Mouse (Mus musculus) midbrain, embryonic 14.5 days (tissue): ENCODE data around the gene Ube2e1. TPM values are rescaled to one million over a fixed set of nuclear protein-coding genes. Genes with fewer than 3 reads are reported as not detected.

Source experiments
- ATAC-seq: fragments of 200-750 bp; cut with Nextera tagmentation; 2 replicates; pipeline ENCODE4 v1.8.0; 2017; ENCODE audit warnings: moderate number of reproducible peaks, moderate library complexity; ENCODE audit not compliant: low FRiP score, low TSS enrichment
- DNase-seq: peaks from one replicate; pipeline ENCODE4 v3.0.0-alpha.2; 2015
- H3K27ac ChIP-seq: fragments of 300-500 bp; sonication (generic); replicated peaks from 2 replicates; pipeline ENCODE4 v1.5.1; 2014; ENCODE audit warnings: mild to moderate bottlenecking, low read depth, low read length, moderate library complexity
- H3K27me3 ChIP-seq: fragments of 300-500 bp; sonication (generic); 2 replicates; pipeline ENCODE4 v1.6.1; 2014; ENCODE audit warnings: low read length, control low read depth, mixed read lengths; ENCODE audit not compliant: control insufficient read depth, insufficient read depth
- H3K36me3 ChIP-seq: fragments of 300-500 bp; sonication (generic); 2 replicates; pipeline ENCODE4 v1.6.1; 2014; ENCODE audit warnings: low read length, control low read depth; ENCODE audit not compliant: control insufficient read depth, insufficient read depth
- H3K4me1 ChIP-seq: fragments of 300-500 bp; sonication (generic); 2 replicates; pipeline ENCODE4 v1.6.1; 2014; ENCODE audit warnings: mild to moderate bottlenecking, antibody characterized with exemption, low read length, control low read depth; ENCODE audit not compliant: control insufficient read depth, insufficient read depth
- H3K4me2 ChIP-seq: fragments of 300-500 bp; sonication (generic); 2 replicates; pipeline ENCODE4 v1.6.1; 2014; ENCODE audit warnings: mild to moderate bottlenecking, low read length, moderate library complexity
- H3K4me3 ChIP-seq: fragments of 300-500 bp; sonication (generic); replicated peaks from 2 replicates; pipeline ENCODE4 v1.5.1; 2014; ENCODE audit warnings: low read depth, low read length
- H3K9ac ChIP-seq: fragments of 300-500 bp; sonication (generic); replicated peaks from 2 replicates; pipeline ENCODE4 v1.6.1; 2014; ENCODE audit warnings: mild to moderate bottlenecking, low read length, moderate library complexity
- H3K9me3 ChIP-seq: fragments of 300-500 bp; sonication (generic); 2 replicates; pipeline ENCODE4 v1.6.1; 2016; ENCODE audit warnings: low read length, control low read depth, mixed read lengths; ENCODE audit not compliant: control insufficient read depth
- WGBS: fragments of 180-500 bp; shearing (Covaris S2); extraction: QIAGEN DNeasy Blood & Tissue Kit; methylation state at CpG from one replicate; pipeline ENCODE4 v1.1.7; 2014; 5-methylcytosine and 5-hydroxymethylcytosine counted together
- polyA plus RNA-seq: library from polyadenylated mRNA; unstranded; fragments of >200 nt; fragmentation: Nextera tagmentation; extraction: Ambion mirVana; gene quantifications from 2 replicates; pipeline ENCODE4 v1.2.1, GENCODE M21; 2014

Ube2e1 gene
- polyA plus RNA-seq, 1 experiment from 2014 or later, result 83.0 TPM

DNA sequence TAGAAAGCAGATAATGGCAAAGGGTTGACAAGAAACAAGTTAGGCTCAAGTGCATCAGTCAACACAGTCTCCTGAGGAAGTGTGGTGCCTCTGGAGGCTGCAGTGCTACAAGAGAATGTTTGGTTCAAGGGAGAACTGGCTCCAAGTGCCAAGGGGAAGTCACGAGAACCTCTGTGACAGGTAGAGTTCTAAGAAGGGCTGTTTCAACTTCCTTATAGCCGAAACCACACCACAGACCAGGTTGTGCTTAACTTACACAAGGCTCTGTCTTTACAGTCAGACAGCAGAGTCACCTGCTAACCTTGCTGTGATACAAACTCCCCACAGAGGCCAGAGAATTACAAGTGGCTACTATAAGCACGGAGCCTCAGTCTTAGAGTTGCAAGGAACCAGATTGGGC, 30.1 kb downstream of the Ube2e1 start:
- Histone ChIP-seq H3K4me1 (no peaks in the 10 kb centered on the region), H3K4me3 (no peak overlapping the region), H3K27ac (no peak overlapping the region), H3K9ac (no peak overlapping the region), H3K27me3 (no peaks in the 10 kb centered on the region), H3K36me3 (peaks cover 4% of the 10 kb centered on the region), H3K4me2 (no peak overlapping the region), H3K9me3 (no peaks in the 10 kb centered on the region)
- DNase-seq (no peak), ATAC-seq (no peak)
- 86% methylated on average over 3 of the region's 3 CpGs for WGBS

DNA sequence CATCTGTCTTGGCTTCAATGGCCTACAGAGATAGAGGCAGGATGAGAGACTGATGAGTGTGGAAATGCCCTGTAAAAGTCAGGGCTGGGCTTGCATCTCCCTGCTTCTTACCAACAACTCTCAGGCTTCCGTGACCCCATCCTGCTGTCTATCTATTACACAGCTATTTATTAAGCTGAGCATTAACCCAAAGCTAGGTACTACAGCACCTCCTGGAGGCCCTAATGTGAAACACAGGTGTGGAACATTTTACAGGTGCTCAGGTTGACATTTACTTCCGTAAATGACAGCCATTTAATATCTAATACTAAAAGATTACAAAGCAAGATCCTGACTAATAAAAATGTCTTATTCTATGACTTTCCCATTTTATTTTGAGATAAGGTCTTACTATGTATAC, 31.0 kb downstream of the Ube2e1 start:
- no peaks in the 10 kb centered on the region for H3K27me3 ChIP-seq
- H3K4me2 ChIP-seq, result no peak overlapping the region
- H3K27ac ChIP-seq, result no peak overlapping the region
- peaks cover 4% of the 10 kb centered on the region for H3K36me3 ChIP-seq
- no peaks in the 10 kb centered on the region for H3K9me3 ChIP-seq
- H3K9ac ChIP-seq, result no peak overlapping the region
- WGBS, result 95% methylated on average over 2 of the region's 2 CpGs
- no peak overlapping the region for H3K4me3 ChIP-seq
- ATAC-seq (no peak), DNase-seq (no peak)
- no peaks in the 10 kb centered on the region for H3K4me1 ChIP-seq

DNA sequence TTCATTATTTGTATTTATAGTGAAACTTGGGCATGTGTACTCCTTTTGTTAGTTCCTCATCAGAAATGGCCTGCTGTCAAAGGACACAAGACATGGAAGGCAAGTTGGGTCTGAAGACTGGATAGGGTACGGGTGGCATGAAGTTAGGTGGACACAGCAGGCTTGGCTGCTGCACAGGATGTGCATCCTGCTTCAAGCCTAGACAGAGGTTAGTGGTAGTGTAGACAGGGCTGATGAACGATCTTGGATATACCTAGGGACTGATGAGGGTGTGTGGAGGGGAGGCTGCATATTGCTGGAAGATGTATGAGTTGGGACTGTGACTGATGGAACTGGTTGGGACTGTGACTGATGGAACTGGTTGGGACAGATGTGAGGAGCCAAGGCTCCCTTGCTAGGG, 32.8 kb downstream of the Ube2e1 start:
- Histone ChIP-seq H3K4me2 (no peak overlapping the region), H3K27me3 (no peaks in the 10 kb centered on the region), H3K9me3 (no peaks in the 10 kb centered on the region), H3K36me3 (peaks cover 4% of the 10 kb centered on the region), H3K27ac (no peak overlapping the region), H3K9ac (no peak overlapping the region), H3K4me3 (no peak overlapping the region), H3K4me1 (no peaks in the 10 kb centered on the region)
- DNase-seq (no peak), ATAC-seq (no peak)
- WGBS, result 96% methylated on average over 2 of the region's 2 CpGs

DNA sequence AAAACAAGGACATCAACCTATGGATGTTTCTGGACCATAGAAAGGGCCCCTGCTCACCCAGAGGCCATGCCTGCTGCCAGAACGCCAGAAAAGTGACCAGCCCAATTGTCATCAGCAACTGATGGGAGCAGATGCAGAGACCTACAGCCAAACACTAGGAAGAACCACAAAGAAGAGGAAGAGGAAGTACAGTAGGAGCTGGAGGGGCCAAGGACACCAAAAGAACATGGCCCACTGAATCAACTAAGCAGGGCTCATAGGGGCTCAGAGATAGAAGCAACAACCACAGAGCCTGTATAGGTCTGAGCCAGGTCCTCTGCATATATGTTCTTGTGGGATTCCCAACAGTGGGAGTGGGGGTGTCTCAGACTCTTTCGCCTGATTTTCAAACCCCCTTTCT, 34.2 kb downstream of the Ube2e1 start:
- H3K9ac ChIP-seq, result no peak overlapping the region
- 93% methylated on average over 2 of the region's 2 CpGs for WGBS
- H3K9me3 ChIP-seq, result no peaks in the 10 kb centered on the region
- H3K4me3 ChIP-seq, result no peak overlapping the region
- H3K4me1 ChIP-seq, result no peaks in the 10 kb centered on the region
- peaks cover 4% of the 10 kb centered on the region for H3K36me3 ChIP-seq
- no peak for ATAC-seq
- no peak overlapping the region for H3K4me2 ChIP-seq
- H3K27me3 ChIP-seq, result no peaks in the 10 kb centered on the region
- H3K27ac ChIP-seq, result no peak overlapping the region
- DNase-seq, result no peak

DNA sequence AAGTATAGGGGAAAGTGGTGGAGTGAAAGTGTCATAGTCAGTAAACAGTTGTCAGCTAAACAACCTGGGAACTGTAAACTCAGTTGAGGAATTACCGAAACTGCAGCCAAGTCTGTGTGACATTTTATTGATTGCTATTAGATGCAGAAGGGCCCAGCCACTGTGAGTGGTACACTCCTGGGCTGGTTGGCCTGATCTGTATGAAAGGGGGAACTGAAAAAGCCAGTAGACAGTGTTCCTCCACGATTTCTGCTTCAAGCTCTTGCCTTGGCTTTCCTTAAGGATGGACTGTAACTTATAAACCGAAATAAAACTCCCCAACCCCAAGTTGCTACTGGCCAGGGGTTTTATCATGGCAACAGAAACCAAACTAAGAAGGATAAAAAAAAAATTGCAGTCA, 39.1 kb downstream of the Ube2e1 start:
- no peak overlapping the region for H3K4me2 ChIP-seq
- no peaks in the 10 kb centered on the region for H3K27me3 ChIP-seq
- ATAC-seq (no peak), DNase-seq (no peak)
- H3K4me3 ChIP-seq, result no peak overlapping the region
- no peak overlapping the region for H3K9ac ChIP-seq
- H3K9me3 ChIP-seq, result no peaks in the 10 kb centered on the region
- H3K27ac ChIP-seq, result no peak overlapping the region
- H3K36me3 ChIP-seq, result no peaks in the 10 kb centered on the region
- 96% methylated on average over 3 of the region's 3 CpGs for WGBS
- no peaks in the 10 kb centered on the region for H3K4me1 ChIP-seq

DNA sequence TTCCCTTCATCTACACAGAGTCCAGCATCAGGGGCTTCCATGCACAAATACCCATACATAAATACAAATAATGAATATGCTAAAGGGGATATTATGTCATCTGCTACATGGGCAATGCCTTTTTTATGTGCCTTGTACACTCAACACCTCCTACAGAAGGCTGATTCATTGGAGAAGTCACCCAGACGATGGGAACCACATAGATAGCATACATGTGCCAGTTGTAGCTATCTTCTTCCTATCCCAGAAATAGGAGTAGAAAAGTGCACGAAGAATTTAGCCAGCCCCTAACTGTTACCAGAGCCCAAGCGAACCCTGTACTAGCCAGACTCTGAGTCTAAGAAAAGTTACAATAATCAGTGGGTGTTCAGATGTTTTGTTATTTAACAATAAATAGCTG, 39.5 kb downstream of the Ube2e1 start:
- WGBS, result 95% methylated on average over 3 of the region's 3 CpGs
- ATAC-seq, result no peak
- H3K9me3 ChIP-seq, result no peaks in the 10 kb centered on the region

DNA sequence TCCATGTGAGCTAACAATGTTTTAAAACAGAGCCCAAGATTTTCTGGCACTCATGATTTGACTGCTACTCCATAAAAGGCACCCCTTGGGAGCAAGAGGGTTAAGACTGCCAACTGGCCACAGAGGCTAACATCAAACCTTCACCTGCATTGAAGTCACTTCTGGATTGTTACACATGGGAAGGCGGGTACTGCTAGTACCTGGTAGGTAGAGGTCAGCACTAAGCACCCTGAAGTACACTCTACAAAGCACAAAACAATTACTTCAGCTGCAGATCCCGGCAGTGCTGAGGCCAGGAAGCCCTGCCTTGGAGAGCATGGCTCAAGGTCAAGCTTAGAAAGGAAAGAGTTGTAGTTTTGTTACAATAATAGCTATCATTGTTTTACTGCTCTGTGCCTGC, 44.3 kb downstream of the Ube2e1 start:
- H3K4me1 ChIP-seq, result no peaks in the 10 kb centered on the region
- H3K4me3 ChIP-seq, result no peak overlapping the region
- peaks cover 10% of the 10 kb centered on the region; the same call in 1 of the 2 replicates for H3K36me3 ChIP-seq
- no peak for ATAC-seq
- H3K9ac ChIP-seq, result no peak overlapping the region
- H3K27ac ChIP-seq, result no peak overlapping the region
- no peaks in the 10 kb centered on the region for H3K9me3 ChIP-seq
- no peak for DNase-seq
- H3K4me2 ChIP-seq, result no peak overlapping the region
- WGBS, result 82% methylated on average over 2 of the region's 2 CpGs
- no peaks in the 10 kb centered on the region for H3K27me3 ChIP-seq

More for the DNA sequence above, 39.5 kb downstream of the Ube2e1 start:
- Histone ChIP-seq H3K4me1 (no peaks in the 10 kb centered on the region), H3K4me2 (no peak overlapping the region), H3K27me3 (no peaks in the 10 kb centered on the region), H3K4me3 (no peak overlapping the region), H3K36me3 (no peaks in the 10 kb centered on the region), H3K9ac (no peak overlapping the region), H3K27ac (no peak overlapping the region)
- DNase-seq, result no peak

DNA sequence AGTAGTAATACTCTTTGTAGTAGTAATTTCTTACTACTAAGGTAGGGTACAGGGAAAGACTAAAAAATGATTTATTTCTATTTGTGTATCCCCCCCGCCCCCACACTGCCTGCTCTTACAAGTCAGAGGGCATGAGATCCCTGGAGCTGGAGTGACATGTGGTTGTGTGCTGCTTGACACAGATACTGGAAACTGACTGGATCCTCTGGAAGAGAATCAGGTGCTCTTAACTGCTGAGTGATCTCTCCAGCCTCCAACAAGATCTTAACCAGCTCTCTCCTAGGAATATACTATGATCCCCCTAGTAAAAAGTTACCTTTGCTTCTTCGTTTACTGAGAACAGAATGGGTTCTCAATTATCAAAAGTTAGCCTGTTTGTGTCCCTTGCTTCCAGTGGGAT, 45.2 kb downstream of the Ube2e1 start:
- ATAC-seq (no peak), DNase-seq (no peak)
- no peak overlapping the region for H3K4me3 ChIP-seq
- H3K4me2 ChIP-seq, result no peak overlapping the region
- peaks cover 17% of the 10 kb centered on the region; the same call in 1 of the 2 replicates for H3K36me3 ChIP-seq
- 94% methylated on average over 2 of the region's 2 CpGs for WGBS
- H3K27ac ChIP-seq, result no peak overlapping the region
- H3K4me1 ChIP-seq, result no peaks in the 10 kb centered on the region
- no peaks in the 10 kb centered on the region for H3K9me3 ChIP-seq
- H3K27me3 ChIP-seq, result no peaks in the 10 kb centered on the region
- H3K9ac ChIP-seq, result no peak overlapping the region

DNA sequence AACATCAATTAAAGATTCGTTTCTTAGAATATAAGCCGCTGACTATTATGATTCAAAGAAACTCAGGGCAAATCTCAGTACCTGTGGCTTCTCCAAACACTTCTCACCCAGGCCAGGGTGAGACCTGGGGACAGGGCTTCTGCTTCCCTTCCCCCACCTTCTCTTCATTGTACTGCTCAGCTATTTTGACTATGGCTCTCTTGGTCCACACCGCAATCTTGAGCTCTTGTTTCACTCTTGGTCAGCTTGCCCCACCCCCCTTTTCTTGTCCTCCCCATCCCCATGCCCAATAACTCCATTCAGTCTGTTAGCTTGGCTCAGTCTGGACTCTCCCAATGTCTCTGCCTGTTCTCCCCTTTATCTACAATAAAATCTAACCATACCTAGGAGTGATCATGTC, 46.2 kb downstream of the Ube2e1 start:
- Histone ChIP-seq H3K27me3 (no peaks in the 10 kb centered on the region), H3K4me3 (no peak overlapping the region), H3K36me3 (peaks cover 20% of the 10 kb centered on the region; the same call in 1 of the 2 replicates), H3K4me2 (no peak overlapping the region), H3K9me3 (no peaks in the 10 kb centered on the region), H3K27ac (no peak overlapping the region), H3K4me1 (no peaks in the 10 kb centered on the region), H3K9ac (no peak overlapping the region)
- WGBS, result 93% methylated on average over 3 of the region's 3 CpGs
- no peak for DNase-seq
- ATAC-seq, result no peak
